Mouse (Mus musculus) left cerebral cortex, adult 6 months (tissue): ENCODE results near the gene Thyn1. TPM values are rescaled to one million over a fixed set of nuclear protein-coding genes. Genes with fewer than 3 reads are reported as not detected.

ENCODE experiments used
- long read RNA-seq, 2 experiments: library from polyadenylated mRNA; unstranded; transcript quantifications; one replicate each; pipeline ENCODE4 v2.0.0; 2019 to 2020
- polyA plus RNA-seq: library from polyadenylated mRNA; unstranded; fragments of <200 nt; fragmentation: Nextera tagmentation; gene quantifications from 2 replicates; pipeline ENCODE4 v1.2.3, GENCODE M21; 2021

Thyn1 gene
- polyA plus RNA-seq: 58.8 and 63.5 TPM in 2 replicates
- long read RNA-seq, experiment 1, transcript Thyn1-201 (8 exons, 918 nt): major isoform, 22 of 51 reads
- long read RNA-seq, experiment 1, transcript Thyn1-202 (7 exons, 1,107 nt): minor isoform, 5 of 51 reads
- long read RNA-seq, experiment 1, transcript Thyn1-203 (7 exons, 775 nt): minor isoform, 5 of 51 reads
- long read RNA-seq, experiment 1, partial matches to known transcripts: 14 of 51 reads
- long read RNA-seq, experiment 1, other reads (novel, unspliced or antisense): 5 of 51 reads
- long read RNA-seq, experiment 2, transcript Thyn1-201 (8 exons, 918 nt): major isoform, 19 of 53 reads
- long read RNA-seq, experiment 2, transcript Thyn1-202 (7 exons, 1,107 nt): minor isoform, 6 of 53 reads
- long read RNA-seq, experiment 2, transcript Thyn1-203 (7 exons, 775 nt): minor isoform, 7 of 53 reads
- long read RNA-seq, experiment 2, partial matches to known transcripts: 14 of 53 reads
- long read RNA-seq, experiment 2, other reads (novel, unspliced or antisense): 7 of 53 reads

GRCm38 (mm10) chr9:26999461-27000395, at the start of gene Thyn1, which contains the start of gene Acad8:
Gene Thyn1 (plus strand): TSS chr9:26999710.
Gene Acad8 (minus strand): TSS chr9:26999566.

GRCm38 (mm10) chr9:27029828-27030762, 30.6 kb downstream of the Thyn1 start, which contains the start of the genes Vps26b and Ncapd3:
Gene Vps26b (minus strand): TSS chr9:27030065.
Gene Ncapd3 (plus strand): TSS chr9:27030175.

Other genes with a start within 250 kb of the Thyn1 start
- 0.24 and 0.27 TPM in 2 replicates for gene Glb1l2, start 193.2 kb upstream of the Thyn1 start, polyA plus RNA-seq
- not detected in 2 replicates for gene Glb1l3, start 138.8 kb upstream of the Thyn1 start, polyA plus RNA-seq
- not detected in 2 replicates for gene Gm1110, start 76.6 kb upstream of the Thyn1 start, polyA plus RNA-seq
- gene Acad8, start 144 bp upstream of the Thyn1 start, polyA plus RNA-seq: 17.9 and 24.0 TPM in 2 replicates
- 57.5 and 59.6 TPM in 2 replicates for gene Vps26b, start 30.4 kb downstream of the Thyn1 start, polyA plus RNA-seq
- gene Ncapd3, start 30.5 kb downstream of the Thyn1 start, polyA plus RNA-seq: 3.5 and 4.3 TPM in 2 replicates
- 21.8 and 27.3 TPM in 2 replicates for gene Jam3, start 155.7 kb downstream of the Thyn1 start, polyA plus RNA-seq